Mouse (Mus musculus) monocyte, adult 2 months (primary cell): ENCODE data around the gene Cct6b.
A peak's percentile ranks its signal among the peaks of the same experiment; 100 is the strongest.

ENCODE experiments used
- DNase-seq, 2 experiments: peaks; one replicate each; pipeline ENCODE4 v3.0.0; 2022; ENCODE audit warnings: low spot score in 2 of 2, low read depth in 1 of 2

Cct6b gene

DNA sequence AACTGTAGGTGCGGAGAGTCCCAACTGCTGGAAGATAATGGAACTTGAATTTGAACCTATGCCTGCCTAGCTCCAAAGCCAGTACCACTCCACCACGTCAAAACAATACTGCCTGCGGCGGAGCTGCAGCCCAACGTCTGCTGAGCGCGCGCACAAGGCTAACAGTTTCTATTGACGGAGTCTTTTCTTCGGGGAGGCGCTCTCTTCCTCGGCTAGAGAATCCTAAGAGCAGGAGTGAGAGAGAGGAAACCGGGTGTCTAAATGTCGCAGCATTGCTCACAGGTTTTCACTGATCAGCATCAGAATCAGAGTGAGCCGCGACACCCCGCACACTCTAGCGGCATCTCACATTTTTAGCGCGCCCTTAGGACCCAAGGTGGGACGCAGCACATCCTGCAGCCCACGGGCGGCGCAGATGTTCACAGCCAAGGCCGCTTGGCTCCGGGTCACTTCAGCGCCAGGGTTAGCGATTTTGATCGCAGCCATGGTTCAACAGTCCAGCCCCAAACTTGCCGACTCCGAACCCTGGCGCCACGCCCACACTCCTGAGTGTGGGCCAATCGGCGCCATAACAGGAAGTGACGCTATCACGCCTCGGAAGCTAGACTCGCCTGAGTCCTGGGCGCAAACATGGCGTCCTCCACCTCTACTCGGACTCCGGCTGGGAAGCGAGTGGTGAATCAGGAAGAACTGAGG is at the start of gene Cct6b, which contains the start of gene Zfp830:
Gene Cct6b, minus strand, starts transcription at position 580 of the 696 bp plus-strand sequence.
Gene Zfp830, plus strand, starts transcription at position 604 of the 696 bp plus-strand sequence.
- peak; percentile 70 to 79 for DNase-seq

DNA sequence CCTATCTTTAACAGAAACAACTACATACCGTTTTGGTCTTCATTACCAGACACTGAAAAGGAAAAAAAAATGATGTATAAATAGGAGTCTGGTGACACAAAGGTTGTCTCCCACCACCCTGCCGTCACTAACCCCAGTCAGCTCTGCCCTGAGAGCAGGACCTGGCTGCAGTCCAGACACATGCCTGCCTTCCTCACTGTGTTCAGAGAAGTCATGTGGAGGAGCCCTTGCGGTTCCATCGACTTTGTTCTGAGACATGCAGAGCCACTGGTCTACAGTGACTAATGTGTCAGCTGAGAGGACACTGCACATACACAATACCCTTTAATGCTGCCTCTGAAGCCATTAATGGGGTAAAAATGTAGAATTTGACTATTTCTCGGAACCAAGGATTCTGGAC is 44.4 kb upstream of the Cct6b start:
- DNase-seq: no peak

DNA sequence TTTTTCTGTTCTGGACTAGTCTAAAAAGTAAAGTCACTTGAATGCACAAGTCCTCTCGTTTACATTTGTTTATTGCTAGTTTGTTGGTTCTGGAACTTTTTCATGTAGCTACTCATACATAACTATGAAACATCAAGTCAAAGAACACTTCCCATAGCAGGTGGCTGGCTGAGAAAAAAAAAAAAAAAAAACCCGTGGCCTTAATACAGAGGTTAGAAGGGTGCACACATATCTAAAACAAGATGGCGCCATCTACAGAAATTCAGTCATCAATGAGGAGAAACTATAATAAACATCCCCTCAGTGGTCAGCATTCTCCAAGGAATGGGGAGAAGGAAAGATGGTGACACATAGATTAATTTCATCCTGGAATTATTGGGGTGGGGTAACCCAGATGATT is 43.2 kb upstream of the Cct6b start:
- DNase-seq: no peak

DNA sequence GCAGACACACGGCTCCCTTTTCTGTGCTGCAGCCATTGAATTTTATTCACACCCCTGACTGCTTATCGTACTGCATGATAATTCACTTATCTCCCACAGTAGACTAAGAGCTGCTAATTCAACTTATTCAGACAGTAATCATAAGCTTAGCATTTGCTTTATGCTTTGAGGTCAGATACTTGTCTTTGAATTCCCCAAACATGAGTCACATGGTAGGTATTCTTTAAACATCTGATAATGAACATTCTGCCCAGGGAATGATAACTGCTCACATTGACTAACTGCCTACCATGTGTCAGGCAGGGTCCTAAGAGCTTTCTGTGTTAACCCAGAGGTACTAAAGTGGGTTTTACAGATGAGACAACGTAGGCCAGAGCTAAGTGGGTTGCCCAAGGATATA is 42.5 kb upstream of the Cct6b start:
- no peak for DNase-seq

DNA sequence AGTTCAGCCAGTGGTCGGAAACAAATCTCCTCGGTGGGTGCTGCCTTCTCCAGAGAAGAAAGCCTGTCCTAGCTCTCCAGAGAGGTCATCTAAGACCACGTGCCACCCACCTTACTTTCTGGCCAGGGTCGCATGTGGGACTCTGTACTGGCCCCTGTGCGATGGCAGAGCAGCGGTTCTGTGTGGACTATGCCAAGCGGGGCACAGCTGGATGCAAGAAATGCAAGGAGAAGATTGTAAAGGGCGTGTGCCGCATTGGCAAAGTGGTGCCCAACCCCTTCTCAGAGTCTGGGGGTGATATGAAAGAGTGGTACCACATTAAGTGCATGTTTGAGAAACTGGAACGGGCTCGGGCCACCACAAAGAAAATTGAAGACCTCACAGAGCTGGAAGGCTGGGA is 19.3 kb upstream of the Cct6b start:
- no peak for DNase-seq

DNA sequence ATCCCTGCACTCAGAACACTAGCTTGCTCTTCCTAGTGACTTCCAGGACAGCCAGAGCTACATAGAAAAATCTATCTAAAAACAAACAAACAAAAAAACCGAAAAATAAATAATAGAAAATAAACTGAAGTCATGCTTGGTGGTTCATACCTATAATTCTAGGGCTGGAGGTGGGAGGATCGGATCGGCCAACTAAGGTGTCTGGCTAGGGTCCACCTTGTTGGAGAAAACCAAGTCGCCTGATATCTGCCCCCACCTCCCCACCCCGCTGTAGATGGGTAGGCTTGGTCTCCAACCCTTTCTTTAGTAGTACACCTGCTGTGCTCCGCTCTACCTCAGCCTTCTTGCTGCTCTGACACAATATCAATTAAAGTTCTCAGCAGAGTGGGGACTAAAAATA is 18.1 kb upstream of the Cct6b start:
- DNase-seq: no peak

DNA sequence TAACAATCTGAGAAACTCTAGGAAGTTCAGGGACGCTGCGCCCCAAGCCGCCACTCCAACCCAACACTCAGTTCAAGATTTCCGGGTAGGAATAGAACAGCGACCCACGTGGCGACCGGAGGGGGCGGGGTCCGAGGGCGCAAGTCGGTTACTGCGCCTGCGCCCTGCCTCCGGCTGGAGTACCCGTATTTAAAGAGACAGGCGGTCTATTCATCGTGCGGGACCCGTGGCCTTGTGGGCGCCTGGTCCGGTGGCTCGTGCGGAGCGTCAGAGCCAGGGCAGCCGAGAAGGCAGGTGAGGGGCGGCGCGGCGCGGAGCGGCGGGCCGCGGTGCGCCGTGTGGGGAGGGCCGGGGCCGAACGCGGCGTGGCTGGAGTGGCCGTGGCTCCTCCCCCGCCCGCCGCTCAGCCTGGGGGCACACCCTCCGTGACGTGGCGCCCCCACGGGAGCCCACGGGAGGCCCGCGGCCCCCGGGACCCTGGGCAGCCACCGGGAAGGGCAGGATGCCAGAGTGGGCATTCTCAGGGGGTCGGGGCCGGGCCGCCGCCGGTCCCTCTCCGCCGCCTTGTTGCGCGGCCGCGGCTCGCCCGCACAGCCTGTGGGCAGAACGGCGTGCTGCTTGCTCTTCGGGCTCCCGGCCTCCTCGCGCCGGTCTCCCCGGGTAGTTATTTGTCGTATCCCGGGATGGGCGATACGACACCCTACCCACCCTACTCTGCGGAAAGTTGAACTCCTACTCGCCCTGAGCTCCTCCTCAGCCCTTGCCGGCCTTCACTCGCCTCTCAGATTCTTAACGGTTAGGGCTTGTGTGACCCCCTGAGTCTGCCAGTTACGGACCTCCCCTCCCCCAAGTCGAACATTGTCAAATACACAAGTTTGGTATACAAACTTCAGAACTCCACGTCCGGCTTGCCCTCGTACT is 17.1 kb upstream of the Cct6b start, which contains the start of gene Lig3:
Gene Lig3, plus strand, starts transcription at position 126 of the 921 bp plus-strand sequence.
- peak; percentile 66 to 86 for DNase-seq

DNA sequence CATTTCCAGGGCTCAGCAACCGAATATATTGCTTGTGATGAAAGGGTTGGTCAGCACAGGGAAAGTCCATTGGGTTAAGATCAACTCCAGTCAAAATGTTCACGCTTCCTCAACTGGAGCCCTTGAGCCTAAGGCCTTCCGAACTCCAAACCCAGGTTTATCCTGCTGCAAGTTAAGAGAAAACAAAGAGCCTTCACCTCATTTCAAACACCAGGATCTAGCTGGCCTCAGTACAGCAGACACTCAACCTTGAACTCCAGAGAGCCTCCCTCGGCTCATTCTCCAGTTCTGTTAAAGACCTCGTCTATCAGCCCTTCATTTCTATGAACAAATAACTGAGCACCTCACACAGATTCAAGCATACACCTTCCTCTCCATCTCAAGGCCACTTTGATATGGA is 16.0 kb upstream of the Cct6b start:
- no peak for DNase-seq

DNA sequence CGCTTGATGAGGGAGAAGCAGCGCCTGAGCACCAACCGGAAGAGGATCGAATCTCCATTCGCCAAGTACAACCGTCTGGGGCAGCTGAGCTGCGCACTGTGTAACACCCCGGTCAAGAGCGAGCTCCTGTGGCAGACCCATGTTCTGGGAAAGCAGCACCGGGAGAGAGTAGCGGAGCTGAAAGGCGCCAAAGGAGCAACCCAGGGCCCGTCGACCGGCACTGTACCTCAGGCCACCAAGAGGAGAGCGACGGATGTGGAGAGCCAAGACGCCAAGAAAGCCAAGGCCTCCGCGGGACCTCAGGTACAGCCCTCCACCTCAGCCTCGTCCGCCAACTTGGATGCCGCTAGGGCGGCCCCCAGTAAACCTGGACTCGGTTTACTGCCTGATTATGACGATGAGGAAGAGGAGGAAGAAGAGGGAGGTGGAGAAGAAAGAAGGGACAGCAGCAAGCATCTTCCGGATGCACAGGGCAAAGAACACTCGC is 360 bp upstream of the Cct6b start:
- DNase-seq: no peak

DNA sequence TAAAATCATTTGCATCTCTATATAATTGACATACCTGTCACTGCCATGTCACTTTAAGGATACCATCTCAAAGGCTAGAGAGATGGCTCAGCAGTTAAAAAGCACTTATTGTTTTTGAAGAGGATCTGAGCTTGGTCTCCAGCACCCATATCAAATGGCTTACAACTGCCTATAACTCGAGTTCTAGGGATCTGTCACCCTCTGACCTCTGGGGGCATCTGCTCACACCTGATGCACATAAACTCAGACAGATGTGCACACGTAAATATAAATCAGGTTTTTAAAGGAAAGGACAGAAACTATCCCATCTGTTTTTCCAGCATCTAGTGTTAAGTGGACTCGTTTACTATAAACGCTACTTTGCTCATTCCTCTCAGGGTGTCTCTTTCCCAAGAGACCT is 860 bp downstream of the Cct6b start:
- no peak for DNase-seq

DNA sequence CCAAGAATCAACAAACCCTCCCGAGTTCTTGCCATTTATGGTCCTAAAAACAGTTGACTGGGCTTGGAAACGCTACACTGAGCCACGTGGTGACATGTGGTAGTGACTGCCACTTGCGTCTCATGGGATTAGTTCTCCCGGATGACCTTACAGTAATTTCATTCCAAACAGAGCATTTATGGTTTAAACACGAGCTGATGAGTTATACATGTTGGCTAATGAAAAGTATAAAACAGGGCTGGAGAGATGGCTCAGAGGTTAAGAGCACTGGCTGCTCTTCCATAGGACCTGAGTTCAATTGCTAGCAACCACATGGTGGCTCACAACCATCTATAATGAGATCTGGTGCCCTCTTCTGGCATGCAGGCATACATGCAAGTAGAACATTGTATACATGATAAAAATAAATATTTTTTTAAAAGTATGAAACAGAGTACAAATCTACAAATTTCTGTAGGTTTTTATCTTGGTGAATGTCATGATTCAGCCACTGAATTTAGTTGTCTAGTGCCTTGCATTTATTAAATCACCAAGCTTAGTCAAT is 1.8 kb downstream of the Cct6b start:
- DNase-seq: no peak

DNA sequence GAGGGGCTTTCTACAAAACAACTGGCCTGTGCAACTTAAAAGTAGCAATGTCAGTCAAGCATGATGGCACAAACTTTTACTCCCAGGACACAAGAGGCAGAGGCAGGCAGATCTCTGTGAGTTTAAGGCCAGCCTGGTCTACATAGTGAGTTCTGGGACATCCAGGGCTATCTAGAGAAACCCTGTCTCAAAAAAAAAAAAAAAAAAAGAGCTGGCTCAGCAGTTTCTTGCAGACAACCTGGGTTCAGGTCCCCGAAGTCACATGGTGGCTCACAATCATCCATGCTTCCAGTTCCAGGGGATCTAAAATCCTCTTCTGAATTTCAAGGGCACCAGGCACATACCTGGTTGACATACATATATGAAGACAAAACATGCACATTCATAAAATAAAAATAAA is 8.2 kb downstream of the Cct6b start:
- no peak for DNase-seq

DNA sequence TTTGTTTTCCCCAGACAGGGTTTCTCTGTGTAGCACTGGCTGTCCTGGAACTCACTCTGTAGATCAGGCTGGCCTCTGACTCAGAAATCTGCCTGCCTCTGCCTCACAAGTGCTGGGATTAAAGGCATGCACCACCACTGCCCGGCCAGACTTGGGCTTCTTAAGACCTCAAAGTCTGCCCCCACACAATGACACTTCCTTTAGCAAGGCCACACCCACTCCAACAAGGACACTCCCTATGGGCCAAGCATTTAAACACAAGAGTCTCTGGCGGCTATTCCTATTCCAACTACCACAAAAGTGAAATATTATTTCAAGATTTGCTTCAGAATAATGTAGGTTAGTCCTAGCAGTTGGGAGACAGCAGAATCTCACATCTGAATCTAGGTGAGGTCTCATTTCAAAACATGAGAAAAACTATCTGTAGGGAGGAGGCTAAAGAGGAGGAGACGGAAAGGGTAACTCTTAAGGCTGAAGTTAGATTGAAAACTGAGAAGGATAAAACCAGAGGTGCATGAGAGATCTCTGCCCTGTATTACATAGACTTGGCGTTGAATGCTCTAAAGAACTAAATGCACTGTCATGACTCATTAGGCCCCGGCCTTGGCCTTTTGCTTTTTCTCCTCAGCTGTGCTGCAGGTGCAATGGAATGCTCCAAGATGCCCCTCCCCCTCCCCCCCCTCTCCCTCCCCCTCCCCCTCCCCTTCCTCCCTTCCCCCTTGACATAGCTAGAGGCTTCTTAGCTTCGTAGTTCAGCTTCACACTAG is 11.6 kb downstream of the Cct6b start:
- no peak for DNase-seq

DNA sequence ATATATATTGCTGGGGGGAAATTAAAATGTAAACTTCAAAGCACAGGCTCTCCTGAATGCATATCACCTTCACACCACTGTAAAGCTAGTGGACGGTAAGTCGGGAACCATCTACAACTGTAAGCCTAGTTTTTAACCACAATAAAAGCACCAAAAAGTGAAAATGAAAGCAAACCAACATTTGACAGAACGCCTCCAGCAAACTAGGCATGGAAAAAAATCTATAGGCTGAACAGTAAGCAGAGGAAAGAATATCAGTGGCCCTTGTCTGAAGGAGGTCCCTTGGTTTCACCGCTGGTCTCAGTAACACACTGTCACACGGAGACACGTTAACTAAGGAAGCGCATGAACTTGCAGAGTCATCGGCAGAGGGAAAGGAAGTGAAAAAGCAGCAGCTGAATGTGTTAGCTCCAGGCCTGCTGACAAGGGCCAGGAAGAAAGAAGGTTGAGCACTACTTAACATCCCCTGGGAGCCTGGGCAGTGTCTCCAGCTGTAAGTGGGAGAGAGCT is 17.2 kb downstream of the Cct6b start:
- DNase-seq: peak; percentile 5

DNA sequence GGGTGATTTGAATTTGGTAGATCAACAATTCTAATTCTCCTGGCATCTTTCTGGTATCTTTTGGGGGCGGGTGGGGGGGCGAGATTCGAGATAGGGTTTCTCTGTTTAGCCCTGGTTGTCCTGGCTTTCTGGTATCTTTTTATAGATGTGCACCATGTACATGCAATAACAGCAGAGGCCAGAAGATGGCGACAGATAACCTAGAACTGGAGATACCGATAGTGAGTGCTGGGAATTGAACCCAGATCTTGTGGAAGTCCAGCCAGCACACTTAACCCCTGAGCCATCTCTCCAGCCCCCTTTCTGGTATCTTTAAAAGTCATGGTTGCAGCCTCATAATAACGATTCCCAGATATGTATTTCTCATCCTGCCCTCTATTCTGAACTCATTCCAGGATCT is 18.0 kb downstream of the Cct6b start:
- DNase-seq: peak; percentile 8 to 25

DNA sequence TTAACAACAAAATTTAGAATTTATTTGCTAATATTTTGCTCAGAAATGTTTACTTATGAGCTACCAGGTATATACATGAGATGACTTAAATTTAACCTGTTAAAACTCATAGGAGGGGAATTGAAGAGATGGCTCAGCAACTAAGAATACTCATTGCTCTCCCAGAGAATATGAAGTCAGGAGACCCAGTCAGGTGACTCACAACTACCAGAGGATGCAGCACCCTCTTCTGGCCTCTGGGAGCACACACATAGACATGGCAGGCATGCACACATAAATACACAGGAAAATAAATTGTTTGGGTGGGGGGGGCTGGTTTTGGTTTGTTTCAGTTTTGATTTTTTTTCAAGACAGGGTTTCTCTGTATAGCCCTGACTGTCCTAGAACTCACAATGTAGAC is 25.1 kb downstream of the Cct6b start:
- no peak for DNase-seq

DNA sequence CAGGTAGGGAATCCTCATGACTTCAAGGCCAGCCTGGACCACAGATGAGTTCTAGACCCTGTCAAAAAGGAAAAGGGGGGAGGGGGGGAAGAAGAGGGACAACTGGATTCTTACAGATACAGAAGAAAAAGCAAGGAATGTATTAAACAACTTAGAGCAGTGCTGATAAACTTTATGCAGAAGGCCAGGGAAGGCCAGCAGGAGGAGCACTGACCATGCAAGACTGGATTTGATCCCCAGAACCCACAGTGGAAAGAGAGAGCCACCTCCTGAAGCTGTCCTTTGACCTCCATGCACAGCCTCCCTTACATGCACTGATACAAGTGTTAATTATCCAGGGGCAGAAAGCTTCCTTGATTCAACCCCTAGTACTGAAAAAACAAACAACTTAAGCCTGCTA is 29.9 kb downstream of the Cct6b start:
- DNase-seq: no peak

DNA sequence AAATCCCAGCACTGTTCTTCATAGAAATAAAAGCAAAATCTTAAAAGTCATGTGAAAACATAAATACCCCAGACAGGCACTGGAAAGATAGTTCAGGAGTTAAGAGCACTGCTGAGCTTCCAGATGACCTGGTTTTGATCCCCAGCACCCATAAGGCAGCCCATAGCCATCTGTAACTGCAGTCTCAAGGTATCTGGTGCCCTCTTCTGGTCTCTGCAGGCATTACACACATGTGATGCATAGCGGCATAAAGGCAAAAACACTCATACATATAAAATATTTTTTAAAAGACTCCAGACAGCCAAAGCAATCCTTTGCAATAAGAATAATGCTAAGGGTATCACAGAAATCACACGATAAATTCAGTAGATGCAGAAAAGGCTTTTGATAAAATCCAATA is 37.3 kb downstream of the Cct6b start:
- no peak for DNase-seq

DNA sequence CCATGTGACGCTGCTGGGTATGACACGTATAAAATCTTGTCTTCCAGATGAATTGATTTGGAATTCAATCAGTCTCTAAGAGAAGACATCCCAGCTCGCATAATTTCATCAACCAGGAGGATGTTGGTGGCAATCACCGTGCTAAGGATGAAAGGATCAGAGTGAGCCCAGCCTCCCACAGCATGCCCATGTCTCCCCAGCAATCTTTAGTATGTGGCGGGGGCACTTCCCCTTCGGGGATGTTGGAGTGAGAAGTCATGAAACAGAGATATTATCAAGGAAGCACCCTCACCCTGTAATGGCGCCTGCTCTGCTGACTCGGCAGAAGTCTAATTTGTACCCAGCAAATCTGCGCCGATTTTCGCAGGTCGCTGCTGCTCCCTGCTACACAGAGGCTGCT is 44.8 kb downstream of the Cct6b start:
- no peak for DNase-seq

DNA sequence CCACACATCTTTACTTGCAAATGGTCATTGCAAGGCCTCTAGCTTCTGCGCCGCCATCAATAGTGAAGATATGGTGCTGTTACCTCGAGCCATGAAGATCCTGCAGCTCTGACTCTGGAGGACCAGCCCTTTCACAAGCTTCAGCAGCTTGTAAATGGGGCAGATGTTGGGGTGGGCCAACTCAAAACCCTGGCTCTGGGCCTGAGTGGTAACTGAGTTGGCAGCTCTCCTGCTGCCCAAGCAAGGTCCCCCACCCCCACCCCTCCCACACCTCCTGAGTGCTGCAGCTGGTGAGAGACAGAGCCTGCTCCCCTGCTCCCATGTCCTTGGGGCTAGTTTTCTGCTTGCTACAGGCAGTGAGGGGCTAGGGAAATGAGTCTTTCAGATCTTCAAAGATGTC is 51.4 kb downstream of the Cct6b start:
- no peak for DNase-seq

DNA sequence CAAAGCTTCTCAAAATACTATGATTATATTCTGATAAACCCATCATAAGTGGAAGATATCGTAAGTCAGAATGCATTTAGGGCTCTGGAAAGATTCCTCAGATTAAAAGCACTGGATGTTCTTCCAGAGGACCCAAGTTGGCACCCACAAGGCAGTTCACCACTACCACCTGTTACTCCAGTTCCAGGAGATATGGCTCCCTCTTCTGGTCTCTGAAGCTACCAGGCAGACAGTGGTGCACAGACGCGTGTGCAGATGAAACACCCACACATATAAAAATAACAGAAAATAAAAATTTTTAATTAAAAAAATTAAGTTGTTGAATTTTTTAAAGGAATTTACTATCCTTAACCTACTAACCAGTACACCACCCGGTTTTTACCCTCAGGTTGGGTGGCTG is 55.2 kb downstream of the Cct6b start:
- no peak for DNase-seq
